Mouse (Mus musculus) hematopoietic stem cell, adult 5-6 weeks (primary cell): ENCODE data around the gene Mme. TPM values are rescaled to one million over a fixed set of nuclear protein-coding genes. Genes with fewer than 3 reads are reported as not detected.

ENCODE experiments used
- ATAC-seq, 2 experiments: fragments of 125-278 bp in 1 of 2; replicated peaks in 1 of 2; 2 replicates each; pipeline ENCODE4 v1.8.0; 2016 to 2017; ENCODE audit warnings: inconsistent platforms in 2 of 2, mild to moderate bottlenecking in 2 of 2, moderate number of reproducible peaks in 2 of 2, low read depth in 1 of 2, moderate TSS enrichment in 1 of 2; ENCODE audit not compliant: low FRiP score in 2 of 2, poor library complexity in 2 of 2, severe bottlenecking in 2 of 2, insufficient read depth in 1 of 2, low TSS enrichment in 1 of 2
- total RNA-seq: library from RNA; stranded (forward); fragments of 172-1452, 232-1000 nt; gene quantifications from 2 replicates; pipeline ENCODE4 v1.2.3, GENCODE M21; 2017

The Mme gene
- not detected in 2 replicates for total RNA-seq

- no peak for ATAC-seq
Observed at GRCm38 (mm10) chr3:63241099-63241587, at the start of gene Mme. Mme (plus strand) TSS chr3:63241537.

- ATAC-seq: no peak
Observed at GRCm38 (mm10) chr3:63196565-63196964, 44.8 kb upstream of the Mme start.

- ATAC-seq: no peak
Observed at GRCm38 (mm10) chr3:63198026-63198425, 43.3 kb upstream of the Mme start.

DNA sequence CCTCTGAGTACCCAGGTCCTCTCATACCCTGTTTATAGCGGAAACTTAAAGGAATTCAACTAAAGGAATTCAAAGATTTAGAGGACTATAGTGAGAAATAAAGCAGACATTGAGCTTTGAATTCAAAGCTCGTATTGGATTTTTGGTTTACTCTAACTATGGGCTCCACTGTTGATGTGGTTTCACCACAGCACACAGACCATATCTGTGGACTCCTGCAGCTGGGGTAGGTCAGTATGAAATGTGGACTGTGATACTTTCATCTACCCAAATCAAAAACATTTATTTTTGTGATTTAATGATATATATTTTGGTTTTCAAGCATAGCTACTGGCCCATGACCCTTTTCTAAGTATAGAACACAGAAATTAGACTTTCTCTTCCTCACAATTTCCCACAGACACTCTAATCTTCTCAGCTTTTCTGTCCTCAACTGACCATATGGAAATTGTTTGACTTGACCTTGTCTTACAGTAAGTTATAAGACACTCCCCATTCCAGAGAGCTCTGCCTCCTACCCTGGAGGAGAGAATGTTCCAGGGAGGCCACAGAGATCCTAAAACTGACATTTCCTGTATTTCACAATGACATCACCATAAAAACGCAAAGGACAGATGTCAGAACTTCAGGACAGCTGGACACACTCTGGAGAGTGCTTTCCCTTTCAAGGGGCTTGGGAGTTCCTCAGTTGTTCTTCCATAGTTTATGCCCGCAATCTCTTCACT is 19.3 kb upstream of the Mme start:
- ATAC-seq: no peak

DNA sequence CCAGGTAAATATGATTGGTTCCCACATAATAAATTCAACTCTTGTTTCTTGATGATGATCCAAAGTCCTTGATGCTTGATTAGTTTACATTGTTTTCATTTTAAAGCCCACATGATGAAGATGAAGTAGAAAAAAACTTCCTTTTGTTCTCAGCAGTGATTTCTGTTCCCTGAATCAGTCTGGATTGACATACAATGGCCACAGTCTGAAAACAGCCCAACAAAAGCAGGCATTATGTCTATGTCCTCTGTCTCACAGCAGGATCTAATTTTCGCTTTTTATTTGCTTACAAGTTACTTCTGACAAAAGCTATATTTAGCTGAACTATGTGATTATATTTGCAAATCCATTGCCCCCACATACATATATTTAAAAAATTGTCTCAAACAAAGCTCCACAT is 17.7 kb upstream of the Mme start:
- ATAC-seq: no peak

DNA sequence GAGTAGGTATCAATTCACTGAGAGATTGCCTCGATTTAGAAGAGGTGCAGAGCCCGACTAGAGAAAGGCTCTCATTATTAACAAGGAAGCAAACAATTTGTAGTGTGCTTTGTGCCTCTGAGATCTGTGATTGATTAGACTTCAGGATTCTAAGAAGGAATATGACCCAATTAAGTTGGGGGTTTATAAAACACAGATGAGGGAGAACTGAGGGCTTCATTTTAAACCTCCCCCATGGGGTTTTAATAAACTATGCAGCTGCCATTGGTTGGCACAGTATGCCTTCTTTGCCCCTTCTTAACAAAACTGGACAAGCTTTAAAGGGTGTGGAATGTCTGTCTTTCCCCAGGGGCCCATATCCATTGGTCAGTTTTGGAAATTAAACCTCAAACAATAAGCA is 5.4 kb upstream of the Mme start:
- ATAC-seq: no peak

- no peak for ATAC-seq
Observed at GRCm38 (mm10) chr3:63243721-63244120, 2.4 kb downstream of the Mme start.

DNA sequence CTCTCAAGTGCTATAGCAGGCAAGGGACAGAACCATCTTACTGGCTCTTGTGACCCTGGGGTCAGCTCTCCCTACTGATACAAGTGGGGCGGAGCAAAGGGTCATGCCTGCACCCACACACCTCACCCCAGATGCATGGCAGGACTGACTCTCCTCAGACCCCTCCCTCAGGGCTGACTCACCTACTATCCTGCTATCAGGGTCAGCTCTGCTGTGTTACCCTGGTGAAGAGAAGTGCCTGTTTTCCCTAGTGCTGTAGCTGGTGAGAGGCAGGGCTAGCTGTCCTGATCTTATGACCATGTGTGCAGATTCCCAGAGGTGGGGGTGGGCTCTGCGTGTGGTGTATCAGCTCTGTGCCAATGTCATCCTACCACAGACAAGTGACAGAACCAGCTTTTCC is 30.8 kb downstream of the Mme start:
- ATAC-seq: no peak

DNA sequence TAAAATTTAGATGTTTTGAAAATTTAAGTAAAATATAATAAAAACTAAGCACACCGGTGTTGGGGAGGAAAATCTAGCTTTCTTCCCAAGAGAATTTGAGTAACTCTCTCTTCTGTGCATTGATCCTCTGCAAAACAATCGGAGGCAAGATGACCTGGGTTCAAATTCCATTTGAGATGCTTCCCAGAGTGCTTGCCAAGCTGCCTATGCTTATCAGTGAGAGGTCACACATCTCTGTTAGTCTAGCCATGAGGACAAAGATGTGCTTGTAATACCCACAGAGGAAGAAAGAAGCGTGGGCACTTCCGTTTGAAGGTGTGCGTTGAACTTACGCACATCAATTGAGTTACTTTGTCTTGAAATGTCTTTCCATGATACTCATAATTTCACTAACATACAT is 53.0 kb downstream of the Mme start:
- no peak for ATAC-seq

- no peak for ATAC-seq
Observed at GRCm38 (mm10) chr3:63294791-63295190, 53.5 kb downstream of the Mme start.

DNA sequence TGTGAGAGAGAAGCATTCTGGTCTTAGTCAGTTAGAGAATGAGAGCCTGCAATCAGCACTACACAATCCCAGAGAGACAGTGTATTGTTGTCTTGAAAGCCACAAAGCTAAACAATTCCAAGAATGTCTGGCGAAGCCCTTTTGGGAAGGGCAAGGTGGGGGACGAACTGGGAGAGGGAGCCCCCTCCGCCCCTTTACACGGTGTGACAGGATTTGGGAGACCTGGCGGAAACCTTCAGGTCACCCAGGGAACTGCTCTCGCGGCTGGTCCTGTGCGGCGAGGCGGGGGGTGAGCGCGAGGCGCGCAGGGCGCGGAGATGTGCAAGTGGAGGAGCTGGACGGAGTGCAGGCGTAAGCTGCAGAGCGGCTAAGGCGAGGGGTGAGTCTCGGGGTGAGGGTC is 53.9 kb downstream of the Mme start:
- ATAC-seq: peak in 1 of 2 experiments; percentile 36; a peak in 1 of 4 replicates

DNA sequence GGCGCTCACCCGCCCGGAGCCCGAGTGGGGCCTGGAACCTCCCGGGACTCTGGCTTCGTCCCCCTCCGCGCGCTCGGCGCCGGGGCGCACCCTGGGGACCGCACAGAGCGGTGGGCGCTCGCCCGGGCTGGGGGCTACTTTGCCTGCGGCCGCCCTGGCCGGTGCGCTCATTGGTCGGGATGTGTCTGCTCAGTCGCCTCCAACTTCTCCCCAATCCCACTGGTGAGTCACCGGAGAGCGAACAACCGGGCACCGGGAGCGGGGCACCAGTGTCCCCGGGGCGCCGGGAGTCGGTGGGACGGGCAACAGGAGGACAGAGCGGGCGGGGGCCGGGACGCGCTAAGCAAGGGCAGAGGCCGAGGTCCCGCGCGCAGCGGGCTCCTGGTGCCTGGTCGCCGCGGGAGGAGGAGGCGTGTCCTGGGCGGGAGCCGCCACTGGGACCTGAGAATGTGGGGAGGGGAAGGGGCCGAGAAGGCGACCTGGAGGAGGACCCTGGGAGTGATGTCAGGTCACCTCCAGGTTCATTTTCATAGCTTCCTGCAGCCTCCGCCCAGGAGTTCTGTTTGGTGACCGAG is 54.4 kb downstream of the Mme start:
- ATAC-seq: 0 out of 4 replicates have a peak, but pooled peaks have one; percentile 12 to 25

- no peak for ATAC-seq
Observed at GRCm38 (mm10) chr3:63296411-63296810, 55.1 kb downstream of the Mme start.

- peak; percentile 75 to 78 for ATAC-seq
Observed at GRCm38 (mm10) chr3:63297787-63298186, 56.5 kb downstream of the Mme start.

- no peak for ATAC-seq
Observed at GRCm38 (mm10) chr3:63315211-63315760, 73.9 kb downstream of the Mme start.

DNA sequence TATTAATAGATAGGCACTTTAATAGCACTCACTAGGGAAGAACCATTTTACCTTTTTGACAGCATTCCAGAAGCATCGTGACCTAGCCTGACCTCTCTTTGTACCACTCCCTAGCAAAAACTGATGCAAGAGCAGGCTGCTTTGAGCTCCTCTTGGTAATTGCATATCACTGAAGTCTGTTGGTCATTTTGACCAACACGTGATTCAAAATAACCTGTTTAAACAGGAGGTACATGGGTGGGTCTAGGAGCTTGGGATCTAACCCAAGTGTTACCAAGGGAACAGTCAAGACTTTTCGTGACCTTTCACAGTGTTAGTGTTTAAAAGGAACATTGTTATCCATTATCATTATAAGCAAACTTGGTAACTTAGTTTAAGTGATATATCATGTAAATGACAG is 76.2 kb downstream of the Mme start:
- no peak for ATAC-seq

GRCm38 (mm10) chr3:63325615-63326014 is 84.3 kb downstream of the Mme start:
- ATAC-seq: no peak

- ATAC-seq: no peak
Observed at GRCm38 (mm10) chr3:63340110-63340509, 98.8 kb downstream of the Mme start.

- no peak for ATAC-seq
Observed at GRCm38 (mm10) chr3:63340546-63340945, 99.2 kb downstream of the Mme start.
